Mouse (Mus musculus): Measurements from ENCODE around the gene Btbd2. TPM values are rescaled to one million over a fixed set of nuclear protein-coding genes. Genes with fewer than 3 reads are reported as not detected.

The Btbd2 gene
- polyA plus RNA-seq, 1 experiment from 2014 or later = 93.2 TPM

DNA sequence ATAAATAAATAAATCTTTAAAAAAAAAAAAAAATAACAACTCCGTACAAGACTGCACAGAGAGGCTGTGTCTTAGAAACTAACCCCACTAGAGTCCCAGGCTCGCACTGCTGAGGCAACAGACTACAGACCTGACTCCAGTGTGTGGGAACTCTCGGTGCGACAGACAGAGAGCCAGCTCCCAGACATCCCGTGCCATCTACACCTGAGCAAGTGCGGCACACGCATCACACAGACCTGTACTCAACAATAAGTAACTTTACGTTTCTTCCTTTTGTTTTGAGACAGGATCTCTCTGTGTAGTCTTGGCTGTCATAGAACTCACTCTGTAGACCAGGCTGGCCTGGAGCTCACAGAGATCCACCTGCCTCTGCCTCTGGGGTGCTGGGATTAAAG is 40.5 kb upstream of the Btbd2 start:
- 0 out of 2 replicates have a peak, but pooled peaks cover 6% of the 10 kb centered on the region for H3K36me3 ChIP-seq
- no peak for ATAC-seq (ENCODE audit: low FRiP score, low read depth)
- H3K4me2 ChIP-seq = no peak overlapping the region
- no peak overlapping the region for H3K9ac ChIP-seq
- H3K27ac ChIP-seq (replicated peaks) = no peak overlapping the region
- WGBS = 91% methylated on average over 8 of the region's 8 CpGs
- peaks cover 27% of the 10 kb centered on the region for H3K4me1 ChIP-seq (replicated peaks)
- no peaks in the 10 kb centered on the region for H3K9me3 ChIP-seq
- H3K4me3 ChIP-seq = no peak overlapping the region
- no peaks in the 10 kb centered on the region for H3K27me3 ChIP-seq

DNA sequence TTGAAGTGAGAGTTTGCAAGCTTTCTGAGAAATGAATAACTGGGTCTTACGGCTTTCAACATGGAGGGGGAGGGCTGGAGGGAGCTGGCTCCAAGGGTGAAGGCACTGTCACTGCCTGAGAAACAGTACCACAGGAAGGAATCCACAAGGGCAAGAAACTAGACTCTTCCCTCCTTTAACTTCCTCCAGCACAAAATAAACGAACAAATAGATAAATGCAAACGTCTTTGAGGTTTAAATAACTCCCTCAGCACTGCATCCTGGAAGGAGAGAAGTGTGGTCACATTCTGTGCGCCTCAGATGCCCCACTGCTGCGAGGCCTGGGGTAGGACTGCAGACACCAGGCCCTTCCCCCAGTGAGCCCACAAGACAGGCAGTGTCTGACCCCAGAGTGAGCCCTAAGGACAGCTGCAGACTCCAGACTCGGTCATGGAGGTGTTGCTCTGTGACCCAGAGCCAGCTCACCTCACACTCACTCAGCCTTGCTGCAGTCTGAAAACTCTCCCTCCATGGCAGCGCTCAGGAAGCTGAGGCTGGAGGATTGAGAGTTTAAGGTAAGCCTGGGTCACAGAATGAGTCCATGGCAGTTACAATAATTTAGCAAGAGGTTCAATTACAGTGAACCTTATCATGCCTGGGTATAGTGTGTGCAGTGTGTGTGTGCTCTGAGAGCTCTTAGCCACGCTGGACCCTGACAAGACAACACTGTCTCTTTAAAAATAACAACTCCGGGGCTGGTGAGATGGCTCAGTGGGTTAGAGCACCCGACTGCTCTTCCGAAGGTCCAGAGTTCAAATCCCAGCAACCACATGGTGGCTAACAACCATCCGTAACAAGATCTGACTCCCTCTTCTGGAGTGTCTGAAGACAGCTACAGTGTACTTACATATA is 39.9 kb upstream of the Btbd2 start:
- no peaks in the 10 kb centered on the region for H3K27me3 ChIP-seq
- WGBS = 76% methylated on average over 12 of the region's 12 CpGs
- H3K9me3 ChIP-seq = no peaks in the 10 kb centered on the region
- no peak overlapping the region for H3K27ac ChIP-seq (replicated peaks)
- no peak for ATAC-seq (ENCODE audit: low FRiP score, low read depth)
- H3K4me1 ChIP-seq (replicated peaks) = peaks cover 27% of the 10 kb centered on the region
- H3K4me2 ChIP-seq = no peak overlapping the region
- H3K9ac ChIP-seq = no peak overlapping the region
- H3K4me3 ChIP-seq = no peak overlapping the region
- 0 out of 2 replicates have a peak, but pooled peaks cover 6% of the 10 kb centered on the region for H3K36me3 ChIP-seq

DNA sequence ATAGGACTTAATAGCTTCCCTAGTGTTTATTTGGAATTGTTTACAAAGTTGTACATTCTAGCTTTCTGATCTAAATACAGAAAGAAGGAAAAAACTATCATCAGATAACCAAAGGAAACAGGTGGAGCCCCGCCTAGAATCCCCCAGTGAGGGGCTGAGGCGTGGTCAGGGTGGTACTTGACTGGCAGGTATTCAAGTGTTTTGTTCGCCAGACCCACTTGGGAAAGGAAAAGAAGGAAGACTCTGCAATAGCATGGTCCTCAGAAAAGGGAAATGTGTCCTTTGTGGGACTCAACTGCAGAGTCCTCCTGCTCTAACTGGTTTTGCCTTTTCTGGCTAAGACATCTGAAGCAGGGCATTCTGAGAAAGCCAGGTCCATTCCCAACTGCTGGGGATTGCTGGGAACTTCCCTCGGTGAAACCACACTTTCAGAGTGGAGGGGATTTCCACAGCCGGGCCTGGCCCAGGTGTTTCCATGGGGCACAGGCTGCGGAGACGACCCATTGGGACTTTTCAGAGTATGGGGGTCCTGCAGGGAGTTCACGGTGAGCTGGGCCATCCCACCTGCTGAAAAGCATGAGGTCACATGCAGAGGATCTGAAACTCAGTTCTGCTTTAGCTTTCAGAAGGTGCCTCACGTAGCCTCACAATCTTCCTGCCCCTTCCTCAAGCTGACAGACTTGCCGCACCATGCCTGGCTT is 39.1 kb upstream of the Btbd2 start:
- no peak for ATAC-seq (ENCODE audit: low FRiP score, low read depth)
- 77% methylated on average over 10 of the region's 10 CpGs for WGBS
- no peak overlapping the region for H3K4me3 ChIP-seq
- no peak overlapping the region for H3K4me2 ChIP-seq
- H3K9me3 ChIP-seq = no peaks in the 10 kb centered on the region
- H3K4me1 ChIP-seq (replicated peaks) = peaks cover 22% of the 10 kb centered on the region
- H3K27me3 ChIP-seq = no peaks in the 10 kb centered on the region
- no peak overlapping the region for H3K27ac ChIP-seq (replicated peaks)
- H3K36me3 ChIP-seq = peaks cover 12% of the 10 kb centered on the region
- no peak overlapping the region for H3K9ac ChIP-seq

DNA sequence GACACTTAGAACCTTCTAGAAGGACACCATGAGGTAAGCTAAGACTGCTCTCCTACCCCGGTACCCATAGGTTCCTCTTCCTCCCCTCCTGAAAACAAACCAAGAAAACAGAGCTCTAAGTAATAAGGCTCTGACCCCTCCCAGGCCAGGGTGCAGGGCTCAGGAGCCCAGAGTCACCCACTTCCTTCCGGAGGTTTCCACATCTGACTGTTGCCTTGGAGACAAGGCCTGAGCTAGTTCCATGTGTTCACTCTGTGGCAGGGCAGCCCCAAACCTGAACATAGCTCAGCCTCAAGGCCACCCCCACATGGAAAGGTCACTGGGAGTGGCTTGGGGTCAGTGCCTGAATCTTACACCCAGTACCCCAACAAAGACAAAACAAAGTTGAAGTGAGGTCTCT is 38.3 kb upstream of the Btbd2 start:
- no peak for ATAC-seq (ENCODE audit: low FRiP score, low read depth)
- H3K9me3 ChIP-seq = no peaks in the 10 kb centered on the region
- no peak overlapping the region for H3K27ac ChIP-seq (replicated peaks)
- peaks cover 19% of the 10 kb centered on the region for H3K36me3 ChIP-seq
- peaks cover 14% of the 10 kb centered on the region for H3K4me1 ChIP-seq (replicated peaks)
- no peak overlapping the region for H3K4me3 ChIP-seq
- WGBS = 73% methylated on average over 2 of the region's 2 CpGs
- H3K9ac ChIP-seq = no peak overlapping the region
- H3K4me2 ChIP-seq = no peak overlapping the region
- H3K27me3 ChIP-seq = no peaks in the 10 kb centered on the region

DNA sequence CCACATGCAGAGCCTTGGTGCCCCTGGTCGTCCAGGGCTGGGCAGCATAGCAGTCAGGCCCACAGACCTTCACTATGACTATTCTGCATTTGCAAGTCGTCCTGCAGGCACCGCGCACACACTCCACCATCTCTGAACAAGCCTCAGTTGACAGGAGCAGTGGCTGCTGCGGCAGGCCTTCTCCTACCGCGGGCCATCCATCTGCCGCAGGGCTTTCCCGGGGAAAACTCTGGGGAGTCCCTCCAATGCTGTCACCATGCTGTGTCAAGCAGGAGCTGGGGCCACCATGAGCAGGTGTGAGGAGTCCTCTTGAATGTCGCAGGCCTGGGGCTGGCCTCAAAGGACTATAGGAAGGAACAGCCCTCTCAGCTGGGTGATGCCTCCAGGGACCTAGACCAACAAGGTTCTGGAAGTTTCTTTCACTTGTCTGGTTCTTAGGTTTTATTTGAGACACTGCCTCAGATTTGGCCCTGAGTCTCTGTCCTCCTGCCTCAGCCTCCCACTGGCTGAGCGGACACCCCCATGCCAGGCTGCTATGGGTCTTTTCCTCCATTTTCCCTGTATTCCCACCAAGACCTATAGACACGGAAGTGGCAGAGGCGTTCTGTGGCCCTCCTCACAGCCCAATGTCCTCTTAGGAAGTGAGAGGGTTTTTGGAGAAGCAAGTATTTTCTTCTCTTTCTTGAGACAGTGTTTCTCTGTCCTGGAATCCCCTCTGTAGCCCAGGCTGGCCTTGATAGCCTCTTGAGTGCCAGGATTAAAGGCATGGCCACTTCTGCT is 37.5 kb upstream of the Btbd2 start:
- no peak for ATAC-seq (ENCODE audit: low FRiP score, low read depth)
- H3K4me3 ChIP-seq = no peak overlapping the region

DNA sequence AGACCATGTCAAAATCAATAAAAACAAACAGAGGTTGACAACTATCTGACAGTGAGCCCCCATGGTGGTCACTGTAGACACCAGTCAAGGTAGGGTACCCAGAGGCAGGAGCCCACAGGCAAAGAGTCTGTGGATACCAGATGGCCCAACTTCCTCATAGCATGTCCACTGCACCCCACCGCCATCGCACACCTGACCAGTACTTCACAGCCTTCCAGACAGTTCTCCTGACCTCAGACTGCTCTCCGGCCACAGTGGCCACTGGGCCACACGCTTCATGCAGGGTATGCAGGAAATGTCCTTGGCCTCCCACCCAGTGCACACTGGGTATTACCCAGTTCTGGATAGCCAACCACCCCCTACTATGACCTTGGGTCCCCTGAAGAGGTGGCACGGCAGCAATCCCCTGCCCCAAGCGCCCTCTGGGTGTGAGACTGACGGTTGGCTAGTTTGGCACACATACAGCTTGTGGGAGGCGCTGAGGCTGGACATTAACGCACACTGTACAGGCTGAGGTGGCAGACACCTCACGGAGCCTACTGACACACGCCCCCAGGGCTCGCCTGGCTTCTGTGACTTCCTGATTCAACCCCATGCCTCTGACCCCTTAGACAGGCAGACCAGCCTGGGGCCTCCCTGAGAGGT is 36.7 kb upstream of the Btbd2 start:
- peaks cover 29% of the 10 kb centered on the region for H3K36me3 ChIP-seq
- H3K4me1 ChIP-seq (replicated peaks) = peaks cover 7% of the 10 kb centered on the region
- H3K27ac ChIP-seq (replicated peaks) = no peak overlapping the region
- no peak overlapping the region for H3K4me2 ChIP-seq
- H3K9ac ChIP-seq = no peak overlapping the region
- H3K4me3 ChIP-seq = no peak overlapping the region
- WGBS = 88% methylated on average over 12 of the region's 12 CpGs
- H3K27me3 ChIP-seq = no peaks in the 10 kb centered on the region
- ATAC-seq (ENCODE audit: low FRiP score, low read depth) = no peak
- H3K9me3 ChIP-seq = no peaks in the 10 kb centered on the region

More for the DNA sequence above, 37.5 kb upstream of the Btbd2 start:
- Histone ChIP-seq H3K27ac (replicated peaks) (no peak overlapping the region), H3K36me3 (peaks cover 27% of the 10 kb centered on the region), H3K9ac (no peak overlapping the region), H3K4me1 (replicated peaks) (peaks cover 9% of the 10 kb centered on the region), H3K27me3 (no peaks in the 10 kb centered on the region), H3K4me2 (no peak overlapping the region), H3K9me3 (no peaks in the 10 kb centered on the region)
- WGBS = 91% methylated on average over 13 of the region's 13 CpGs

DNA sequence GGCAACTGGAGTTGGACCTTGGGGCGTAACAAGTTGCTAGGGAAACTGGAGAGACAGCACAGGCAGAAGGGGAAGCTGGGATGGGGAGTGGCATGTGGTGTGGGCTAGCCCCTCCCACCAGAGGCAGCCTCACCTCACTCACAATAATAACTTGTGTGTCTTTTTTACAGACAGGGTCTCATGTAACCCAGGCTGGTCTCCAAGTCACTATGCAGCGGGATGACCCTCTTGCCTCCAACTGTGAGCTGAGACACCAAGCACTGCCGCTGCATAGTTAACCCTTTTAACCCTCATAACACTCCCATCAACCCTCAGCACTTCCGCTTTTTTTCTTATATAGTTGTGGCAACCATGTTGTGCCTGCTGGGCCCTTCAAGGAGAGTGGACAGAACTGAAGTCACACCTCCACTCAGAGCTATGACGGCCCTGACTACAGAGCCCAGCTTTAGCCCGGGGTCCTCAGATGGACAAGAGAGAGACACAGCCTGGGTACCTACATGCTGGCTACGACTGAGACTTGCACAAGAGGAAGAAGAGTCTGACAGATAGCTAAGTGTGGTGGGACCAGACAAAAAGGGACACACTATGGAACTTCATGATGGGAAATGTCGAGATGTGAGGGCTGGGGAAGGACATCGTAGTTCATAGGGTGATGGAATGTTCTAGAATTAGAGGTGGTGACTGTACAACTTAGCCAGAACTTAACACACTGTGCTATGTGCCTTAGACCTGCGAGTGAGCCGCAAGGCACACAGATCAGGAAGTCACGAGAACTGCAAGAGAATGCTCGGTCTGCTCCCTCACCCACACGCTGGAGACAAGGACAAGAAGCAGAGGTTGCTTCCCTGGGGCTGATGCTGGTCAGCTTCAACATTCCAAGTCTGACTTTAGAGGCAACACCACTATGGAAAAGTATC is 35.6 kb upstream of the Btbd2 start:
- Histone ChIP-seq H3K27ac (replicated peaks) (no peak overlapping the region), H3K4me2 (no peak overlapping the region), H3K9me3 (no peaks in the 10 kb centered on the region), H3K4me1 (replicated peaks) (no peaks in the 10 kb centered on the region), H3K9ac (no peak overlapping the region), H3K27me3 (no peaks in the 10 kb centered on the region), H3K4me3 (no peak overlapping the region), H3K36me3 (peaks cover 29% of the 10 kb centered on the region)
- 85% methylated on average over 14 of the region's 14 CpGs for WGBS
- no peak for ATAC-seq (ENCODE audit: low FRiP score, low read depth)

DNA sequence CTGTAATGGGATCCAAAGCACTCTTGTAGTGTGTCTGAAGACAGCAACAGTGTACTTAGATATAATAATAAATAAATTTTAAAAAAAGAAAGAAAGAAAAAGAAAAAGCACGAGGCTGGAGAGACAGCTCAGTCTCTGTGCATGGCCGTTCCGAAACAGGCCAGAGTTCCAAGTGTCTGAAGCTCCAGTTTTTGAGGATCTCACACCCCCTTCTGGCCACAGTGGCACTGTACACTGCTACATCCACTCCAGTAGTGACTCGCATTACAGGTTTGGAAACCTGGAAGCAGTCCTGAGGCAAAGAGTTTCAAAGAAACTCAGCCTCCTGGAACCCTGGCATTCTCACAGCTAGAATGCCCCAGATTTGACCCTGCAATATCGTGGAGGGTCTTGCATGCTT is 31.0 kb upstream of the Btbd2 start:
- H3K27me3 ChIP-seq = no peaks in the 10 kb centered on the region
- H3K4me2 ChIP-seq = no peak overlapping the region
- H3K36me3 ChIP-seq = peaks cover 50% of the 10 kb centered on the region
- no peaks in the 10 kb centered on the region for H3K9me3 ChIP-seq
- no peaks in the 10 kb centered on the region for H3K4me1 ChIP-seq (replicated peaks)
- no peak overlapping the region for H3K27ac ChIP-seq (replicated peaks)
- H3K4me3 ChIP-seq = no peak overlapping the region
- 49% methylated on average over 5 of the region's 5 CpGs for WGBS
- H3K9ac ChIP-seq = no peak overlapping the region
- no peak for ATAC-seq (ENCODE audit: low FRiP score, low read depth)

DNA sequence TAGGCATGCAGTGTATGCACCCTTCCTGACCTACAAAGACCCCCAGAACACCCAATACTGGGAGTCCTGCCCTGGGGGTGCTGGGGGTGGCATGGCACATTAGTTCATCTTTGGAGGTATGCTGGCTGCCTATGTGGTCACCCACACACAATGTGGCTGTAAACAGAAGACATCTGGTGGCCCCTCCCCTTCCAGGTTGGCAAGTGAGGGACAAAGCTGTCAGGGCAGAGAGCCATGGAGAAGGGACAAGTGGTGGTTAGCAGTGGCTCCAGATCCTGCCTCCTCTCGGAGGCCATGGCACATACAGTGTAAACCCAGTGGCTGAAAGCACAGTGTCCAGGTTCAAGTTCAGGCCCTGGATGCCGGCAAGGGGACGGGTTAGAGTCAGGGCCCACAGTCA is 29.7 kb upstream of the Btbd2 start:
- H3K4me1 ChIP-seq (replicated peaks) = no peaks in the 10 kb centered on the region
- H3K9ac ChIP-seq = no peak overlapping the region
- peaks cover 50% of the 10 kb centered on the region for H3K36me3 ChIP-seq
- H3K27me3 ChIP-seq = no peaks in the 10 kb centered on the region
- no peak for ATAC-seq (ENCODE audit: low FRiP score, low read depth)
- H3K4me2 ChIP-seq = no peak overlapping the region
- no peak overlapping the region for H3K27ac ChIP-seq (replicated peaks)
- H3K4me3 ChIP-seq = no peak overlapping the region
- WGBS = 98% methylated on average over 3 of the region's 3 CpGs
- H3K9me3 ChIP-seq = no peaks in the 10 kb centered on the region

DNA sequence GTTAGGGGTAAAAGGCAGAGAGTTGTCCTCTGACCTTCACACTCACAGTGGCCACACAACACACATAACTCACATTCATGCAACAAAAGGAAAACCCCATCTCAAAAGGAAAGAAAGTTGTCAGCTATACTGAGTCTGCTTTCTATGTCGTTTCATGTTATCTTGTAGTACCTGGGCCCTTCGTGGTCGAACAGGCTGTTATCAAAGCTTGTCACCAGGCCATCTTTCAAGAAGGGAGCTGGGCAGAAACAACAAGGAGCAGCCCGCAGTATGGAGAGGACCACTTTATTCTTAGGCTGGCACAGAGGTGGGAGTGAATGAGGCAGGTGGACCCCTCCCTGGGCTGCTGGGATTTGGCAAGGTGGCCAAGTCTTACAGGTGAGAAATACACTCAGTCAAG is 28.1 kb upstream of the Btbd2 start:
- H3K4me3 ChIP-seq = no peak overlapping the region
- 91% methylated on average over 4 of the region's 4 CpGs for WGBS
- H3K27ac ChIP-seq (replicated peaks) = no peak overlapping the region
- H3K4me1 ChIP-seq (replicated peaks) = no peaks in the 10 kb centered on the region
- peaks cover 35% of the 10 kb centered on the region for H3K36me3 ChIP-seq
- H3K9me3 ChIP-seq = no peaks in the 10 kb centered on the region
- H3K27me3 ChIP-seq = no peaks in the 10 kb centered on the region
- H3K9ac ChIP-seq = no peak overlapping the region
- ATAC-seq (ENCODE audit: low FRiP score, low read depth) = no peak
- H3K4me2 ChIP-seq = no peak overlapping the region

DNA sequence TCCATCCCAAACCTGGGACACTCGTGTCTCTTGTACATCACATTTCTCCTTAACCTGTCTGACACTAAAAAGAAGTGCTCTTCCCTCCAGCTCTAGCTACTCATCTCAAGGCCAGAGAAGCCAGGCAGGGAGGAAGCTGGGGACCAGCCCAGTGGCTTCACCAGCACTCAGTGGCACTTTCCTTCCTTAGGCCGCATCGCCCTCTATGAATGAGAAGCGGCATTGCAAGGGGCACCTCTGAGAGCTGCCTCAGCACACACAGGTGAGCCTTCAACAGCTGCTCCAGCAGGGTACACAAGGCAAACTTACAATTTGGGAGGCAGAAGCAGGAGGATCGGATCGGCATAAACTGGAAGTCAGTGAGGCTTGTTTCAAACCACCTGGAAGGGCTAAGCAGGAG is 27.3 kb upstream of the Btbd2 start:
- Histone ChIP-seq H3K27me3 (no peaks in the 10 kb centered on the region), H3K4me2 (no peak overlapping the region), H3K4me3 (no peak overlapping the region), H3K9ac (no peak overlapping the region), H3K27ac (replicated peaks) (no peak overlapping the region), H3K9me3 (no peaks in the 10 kb centered on the region), H3K4me1 (replicated peaks) (peaks cover 5% of the 10 kb centered on the region; the same call in 1 of the 2 replicates), H3K36me3 (peaks cover 28% of the 10 kb centered on the region)
- WGBS = 55% methylated on average over 6 of the region's 6 CpGs
- ATAC-seq (ENCODE audit: low FRiP score, low read depth) = no peak

Data from hindbrain, embryonic 15.5 days (tissue).